Mouse (Mus musculus): ENCODE measurements around the gene Arhgap18. TPM values are rescaled to one million over a fixed set of nuclear protein-coding genes. Genes with fewer than 3 reads are reported as not detected.

Gene Arhgap18
- 15.2 and 17.3 TPM in 2 replicates for polyA plus RNA-seq (2016; fragmentation: Nextera tagmentation; extraction: Ambion mirVana)

GRCm38 (mm10) chr10:26752929-26753567, at the start of gene Arhgap18:
Gene Arhgap18 (plus strand): TSS chr10:26753421.
- no peak within 1 kb of the TSS for H3K27ac ChIP-seq

GRCm38 (mm10) chr10:26710458-26711011, 42.7 kb upstream of the Arhgap18 start:
- Histone ChIP-seq H3K36me3 (no peaks in the 10 kb centered on the region), H3K27ac (no peak overlapping the region), H3K9ac (no peak overlapping the region), H3K9me3 (replicated peaks) (no peaks in the 10 kb centered on the region), H3K4me1 (no peaks in the 10 kb centered on the region), H3K4me2 (replicated peaks) (no peak overlapping the region), H3K4me3 (no peak overlapping the region), H3K27me3 (no peaks in the 10 kb centered on the region)
- 92% methylated on average over 7 of the region's 7 CpGs for WGBS
- ATAC-seq (ENCODE audit: low FRiP score): 0 out of 2 replicates have a peak, but pooled peaks have one; percentile 33

More at GRCm38 (mm10) chr10:26752929-26753567, at the start of gene Arhgap18:
- Histone ChIP-seq H3K36me3 (no peaks in the 10 kb centered on the region), H3K9ac (no peak within 1 kb of the TSS), H3K4me3 (no peak within 1 kb of the TSS), H3K4me1 (no peaks in the 10 kb centered on the region), H3K27me3 (no peaks in the 10 kb centered on the region), H3K4me2 (replicated peaks) (no peak within 1 kb of the TSS), H3K9me3 (replicated peaks) (no peaks in the 10 kb centered on the region)
- ATAC-seq (ENCODE audit: low FRiP score): peak; percentile 42; the same call in 1 of the 2 replicates
- 84% methylated on average over 11 of the region's 11 CpGs for WGBS

GRCm38 (mm10) chr10:26711068-26711467, 42.2 kb upstream of the Arhgap18 start:
- WGBS: 3% methylated on average over 3 of the region's 3 CpGs
- Histone ChIP-seq H3K4me1 (no peaks in the 10 kb centered on the region), H3K9me3 (replicated peaks) (no peaks in the 10 kb centered on the region), H3K9ac (no peak overlapping the region), H3K36me3 (no peaks in the 10 kb centered on the region), H3K4me2 (replicated peaks) (no peak overlapping the region), H3K27me3 (no peaks in the 10 kb centered on the region), H3K4me3 (no peak overlapping the region), H3K27ac (no peak overlapping the region)
- ATAC-seq (ENCODE audit: low FRiP score): 0 out of 2 replicates have a peak, but pooled peaks have one; percentile 13

- WGBS: 48% methylated on average over 3 of the region's 3 CpGs
- Histone ChIP-seq H3K36me3 (no peaks in the 10 kb centered on the region), H3K9ac (no peak overlapping the region), H3K9me3 (replicated peaks) (no peaks in the 10 kb centered on the region), H3K4me1 (no peaks in the 10 kb centered on the region), H3K4me3 (no peak overlapping the region), H3K27me3 (no peaks in the 10 kb centered on the region), H3K4me2 (replicated peaks) (no peak overlapping the region), H3K27ac (no peak overlapping the region)
- no peak for ATAC-seq (ENCODE audit: low FRiP score)
Measured at GRCm38 (mm10) chr10:26713986-26714385, 39.2 kb upstream of the Arhgap18 start.

- Histone ChIP-seq H3K36me3 (no peaks in the 10 kb centered on the region), H3K4me2 (replicated peaks) (no peak overlapping the region), H3K27ac (no peak overlapping the region), H3K4me1 (no peaks in the 10 kb centered on the region), H3K27me3 (no peaks in the 10 kb centered on the region), H3K9me3 (replicated peaks) (peaks cover 11% of the 10 kb centered on the region; the same call in 1 of the 2 replicates), H3K9ac (no peak overlapping the region), H3K4me3 (no peak overlapping the region)
- no peak for ATAC-seq (ENCODE audit: low FRiP score)
- 88% methylated on average over 2 of the region's 2 CpGs for WGBS
Measured at GRCm38 (mm10) chr10:26724704-26725103, 28.5 kb upstream of the Arhgap18 start.

- no peaks in the 10 kb centered on the region for H3K4me1 ChIP-seq
Measured at GRCm38 (mm10) chr10:26725255-26725654, 28.0 kb upstream of the Arhgap18 start.

GRCm38 (mm10) chr10:26750827-26751226, 2.4 kb upstream of the Arhgap18 start:
- ATAC-seq (ENCODE audit: low FRiP score): no peak
- Histone ChIP-seq H3K36me3 (no peaks in the 10 kb centered on the region), H3K9me3 (replicated peaks) (no peaks in the 10 kb centered on the region), H3K27ac (no peak overlapping the region), H3K27me3 (no peaks in the 10 kb centered on the region), H3K9ac (no peak overlapping the region), H3K4me2 (replicated peaks) (no peak overlapping the region), H3K4me1 (no peaks in the 10 kb centered on the region), H3K4me3 (no peak overlapping the region)
- WGBS: 74% methylated on average over 3 of the region's 3 CpGs

More at GRCm38 (mm10) chr10:26725255-26725654, 28.0 kb upstream of the Arhgap18 start:
- WGBS: 97% methylated on average over 3 of the region's 3 CpGs
- peaks cover 11% of the 10 kb centered on the region; the same call in 1 of the 2 replicates for H3K9me3 ChIP-seq (replicated peaks)
- H3K4me3 ChIP-seq: no peak overlapping the region
- no peak overlapping the region for H3K9ac ChIP-seq
- H3K4me2 ChIP-seq (replicated peaks): no peak overlapping the region
- no peaks in the 10 kb centered on the region for H3K27me3 ChIP-seq
- no peaks in the 10 kb centered on the region for H3K36me3 ChIP-seq
- no peak for ATAC-seq (ENCODE audit: low FRiP score)
- H3K27ac ChIP-seq: no peak overlapping the region

GRCm38 (mm10) chr10:26752064-26752928, 925 bp upstream of the Arhgap18 start:
- peak; percentile 51; the same call in 1 of the 2 replicates for ATAC-seq (ENCODE audit: low FRiP score)
- H3K9ac ChIP-seq: no peak overlapping the region
- no peaks in the 10 kb centered on the region for H3K27me3 ChIP-seq
- no peak overlapping the region for H3K27ac ChIP-seq
- H3K9me3 ChIP-seq (replicated peaks): no peaks in the 10 kb centered on the region
- no peaks in the 10 kb centered on the region for H3K4me1 ChIP-seq
- no peak overlapping the region for H3K4me2 ChIP-seq (replicated peaks)
- H3K36me3 ChIP-seq: no peaks in the 10 kb centered on the region
- WGBS: 71% methylated on average over 16 of the region's 16 CpGs
- no peak overlapping the region for H3K4me3 ChIP-seq

GRCm38 (mm10) chr10:26754006-26754405, 785 bp downstream of the Arhgap18 start:
- Histone ChIP-seq H3K4me3 (no peak overlapping the region), H3K27me3 (no peaks in the 10 kb centered on the region), H3K36me3 (no peaks in the 10 kb centered on the region), H3K9me3 (replicated peaks) (no peaks in the 10 kb centered on the region), H3K27ac (no peak overlapping the region), H3K9ac (no peak overlapping the region), H3K4me2 (replicated peaks) (no peak overlapping the region), H3K4me1 (no peaks in the 10 kb centered on the region)
- 88% methylated on average over 6 of the region's 6 CpGs for WGBS
- ATAC-seq (ENCODE audit: low FRiP score): no peak

GRCm38 (mm10) chr10:26757231-26757630, 4.0 kb downstream of the Arhgap18 start:
- no peak for ATAC-seq (ENCODE audit: low FRiP score)
- no peaks in the 10 kb centered on the region for H3K27me3 ChIP-seq
- peaks cover 3% of the 10 kb centered on the region; the same call in 1 of the 2 replicates for H3K4me1 ChIP-seq
- H3K36me3 ChIP-seq: no peaks in the 10 kb centered on the region
- no peaks in the 10 kb centered on the region for H3K9me3 ChIP-seq (replicated peaks)
- H3K27ac ChIP-seq: no peak overlapping the region
- H3K4me2 ChIP-seq (replicated peaks): no peak overlapping the region
- H3K4me3 ChIP-seq: no peak overlapping the region
- whole genome bisulfite sequencing: 87% methylated on average over 2 of the region's 2 CpGs
- H3K9ac ChIP-seq: no peak overlapping the region

GRCm38 (mm10) chr10:26759469-26759868, 6.2 kb downstream of the Arhgap18 start:
- Histone ChIP-seq H3K27me3 (no peaks in the 10 kb centered on the region), H3K4me2 (replicated peaks) (no peak overlapping the region), H3K4me1 (peaks cover 3% of the 10 kb centered on the region; the same call in 1 of the 2 replicates), H3K27ac (no peak overlapping the region), H3K4me3 (no peak overlapping the region), H3K36me3 (no peaks in the 10 kb centered on the region), H3K9me3 (replicated peaks) (no peaks in the 10 kb centered on the region), H3K9ac (no peak overlapping the region)
- ATAC-seq (ENCODE audit: low FRiP score): no peak
- 50% methylated on average over 6 of the region's 6 CpGs for WGBS

GRCm38 (mm10) chr10:26761103-26761502, 7.9 kb downstream of the Arhgap18 start:
- no peak for ATAC-seq (ENCODE audit: low FRiP score)
- Histone ChIP-seq H3K27me3 (no peaks in the 10 kb centered on the region), H3K9me3 (replicated peaks) (no peaks in the 10 kb centered on the region), H3K4me2 (replicated peaks) (no peak overlapping the region), H3K36me3 (no peaks in the 10 kb centered on the region), H3K27ac (no peak overlapping the region), H3K4me1 (peaks cover 3% of the 10 kb centered on the region; the same call in 1 of the 2 replicates), H3K4me3 (no peak overlapping the region), H3K9ac (no peak overlapping the region)
- WGBS: 90% methylated on average over 4 of the region's 4 CpGs
